Mouse (Mus musculus) frontal cortex, postnatal 10 days (tissue): ENCODE data around the gene Trmt61a.
"Not testable (repeated sequence)": the region's sequence is repeated elsewhere in the genome, so short reads cannot be mapped to it uniquely, and the experiment has no call there.

Source experiments
- DNase-seq, 2 experiments: peaks; one replicate each; pipeline ENCODE4 v3.0.0; 2022; ENCODE audit warnings: low spot score in 2 of 2, mixed read lengths in 1 of 2

The Trmt61a gene

DNA sequence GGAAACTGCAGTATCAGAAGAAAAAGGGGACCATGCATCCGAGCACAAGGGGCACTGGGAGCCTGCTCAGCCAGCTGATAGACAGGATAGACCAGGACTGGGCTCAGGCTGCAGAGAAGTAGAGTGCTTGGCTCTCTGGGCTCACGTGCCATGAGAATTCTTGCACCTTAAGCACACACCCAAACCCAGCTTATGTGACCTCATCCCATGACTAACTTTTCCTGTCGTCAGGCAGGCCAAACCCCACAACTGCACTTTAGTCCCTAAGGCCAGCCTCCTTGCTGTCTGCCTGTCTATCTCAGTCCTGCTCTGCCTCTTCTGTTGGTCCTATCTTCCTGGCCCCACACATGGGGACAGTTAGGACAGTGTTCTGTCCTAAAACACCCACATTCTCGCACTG is 19.8 kb downstream of the Trmt61a start:
- no peak for DNase-seq

DNA sequence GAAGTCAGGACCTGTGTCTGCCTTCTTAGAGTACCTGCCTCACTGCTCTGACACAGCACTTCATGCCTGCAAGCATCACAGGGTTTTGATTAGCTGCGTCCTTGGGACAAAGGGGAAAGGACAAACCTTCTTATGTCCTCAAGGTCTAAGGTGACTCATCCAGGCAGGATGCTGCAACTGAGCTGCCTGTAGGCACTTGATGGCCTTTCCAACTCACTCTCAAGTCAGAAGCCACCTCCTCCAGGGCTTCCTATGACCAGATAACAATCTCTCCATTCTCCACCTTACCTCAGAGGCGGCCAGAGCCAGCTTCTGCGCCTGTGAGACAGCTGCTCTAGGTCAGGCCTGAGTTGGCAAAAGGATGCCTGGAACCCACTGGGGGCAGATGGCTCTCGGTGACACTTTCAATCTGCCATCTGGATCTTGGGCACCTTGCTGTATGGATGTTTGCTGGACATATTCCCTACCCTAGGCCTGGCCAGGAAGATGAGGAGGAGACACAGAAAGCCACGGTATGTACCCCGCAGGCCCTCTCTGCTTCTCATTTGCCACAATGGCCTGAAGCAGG is 20.5 kb downstream of the Trmt61a start:
- DNase-seq: no peak

DNA sequence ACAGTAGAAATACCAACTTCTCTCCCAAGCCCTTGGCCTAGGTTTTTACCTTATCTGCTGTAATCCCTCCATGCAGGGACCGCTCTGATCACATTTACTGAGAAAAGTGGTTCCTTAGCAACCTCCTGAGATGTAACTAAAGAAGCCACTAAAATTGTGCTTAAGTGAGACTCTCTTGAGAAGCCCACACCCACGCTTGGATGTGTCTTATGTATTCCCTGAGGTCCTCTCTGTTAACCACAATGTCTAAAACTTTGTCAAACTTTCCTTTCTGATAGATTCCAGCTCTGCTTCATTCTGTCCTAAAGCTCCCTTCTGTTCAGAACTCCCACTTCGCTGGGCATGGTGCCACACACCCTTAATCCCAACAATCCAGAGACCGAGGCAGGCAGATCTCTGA is 21.6 kb downstream of the Trmt61a start:
- DNase-seq: no peak

DNA sequence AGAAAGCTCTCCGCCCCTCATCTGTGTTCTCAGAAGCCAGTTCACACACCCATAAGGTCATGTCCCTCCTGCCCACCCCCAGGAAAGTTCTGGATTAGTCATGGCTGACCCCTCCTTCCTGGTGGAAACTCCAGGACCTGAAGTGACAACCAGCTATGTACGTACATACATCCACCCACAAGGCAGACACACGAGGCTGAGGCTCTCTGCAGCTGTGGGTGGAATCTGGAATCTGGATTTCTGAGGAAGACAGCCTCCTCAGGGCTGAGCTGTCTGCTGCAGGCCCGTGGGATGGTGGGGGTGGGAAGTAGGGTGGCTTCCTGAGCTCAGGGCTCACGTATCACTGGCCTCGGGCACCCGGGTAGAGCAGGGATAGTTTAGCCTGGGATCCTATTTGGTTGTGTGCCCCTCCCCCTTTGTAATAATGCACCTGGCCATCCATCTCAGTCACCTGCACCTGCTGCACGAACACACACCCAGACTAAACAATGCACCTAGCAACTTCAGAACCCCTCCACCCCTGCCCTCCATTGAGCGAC is 23.1 kb downstream of the Trmt61a start:
- peak in 1 of 2 experiments; percentile 17 for DNase-seq

DNA sequence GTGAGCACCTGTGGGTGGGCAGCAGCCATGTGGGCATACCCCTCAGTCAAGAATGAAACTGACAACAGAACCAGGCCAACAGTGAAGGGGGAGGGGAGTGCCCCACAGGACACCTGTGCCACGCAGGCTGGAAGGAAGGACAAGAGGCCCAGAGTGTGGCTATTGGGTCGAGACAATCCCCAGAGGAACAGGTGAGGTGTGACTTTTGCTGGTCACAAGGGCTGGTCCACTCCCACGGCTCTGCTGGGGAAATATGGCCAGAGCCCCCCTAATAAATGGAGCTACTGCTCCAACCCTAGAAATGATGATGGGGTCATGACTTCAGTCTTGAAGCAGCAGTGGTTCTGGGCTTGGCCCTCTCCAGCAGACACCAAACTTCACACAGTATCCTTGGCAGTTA is 25.4 kb downstream of the Trmt61a start:
- no peak for DNase-seq

DNA sequence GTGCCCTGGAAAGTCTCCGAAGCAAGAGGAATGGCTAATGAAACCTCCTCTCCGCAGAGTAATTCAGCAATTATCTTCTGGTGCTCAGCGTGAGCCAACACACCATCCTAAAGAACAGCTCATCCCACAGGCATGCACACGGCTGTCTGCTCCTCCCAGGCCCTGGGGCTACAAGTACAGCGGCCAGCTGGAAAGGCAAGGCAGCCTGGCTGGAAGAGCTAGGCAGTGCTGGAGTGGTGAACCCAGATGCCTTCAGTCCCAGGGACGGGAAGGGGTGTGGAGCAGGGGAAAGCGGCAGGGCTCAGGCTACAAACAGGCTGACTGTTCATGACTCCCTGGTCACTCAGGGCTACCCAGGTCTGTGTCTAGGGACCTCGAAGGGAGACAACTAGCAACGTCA is 26.7 kb downstream of the Trmt61a start:
- DNase-seq: no peak

DNA sequence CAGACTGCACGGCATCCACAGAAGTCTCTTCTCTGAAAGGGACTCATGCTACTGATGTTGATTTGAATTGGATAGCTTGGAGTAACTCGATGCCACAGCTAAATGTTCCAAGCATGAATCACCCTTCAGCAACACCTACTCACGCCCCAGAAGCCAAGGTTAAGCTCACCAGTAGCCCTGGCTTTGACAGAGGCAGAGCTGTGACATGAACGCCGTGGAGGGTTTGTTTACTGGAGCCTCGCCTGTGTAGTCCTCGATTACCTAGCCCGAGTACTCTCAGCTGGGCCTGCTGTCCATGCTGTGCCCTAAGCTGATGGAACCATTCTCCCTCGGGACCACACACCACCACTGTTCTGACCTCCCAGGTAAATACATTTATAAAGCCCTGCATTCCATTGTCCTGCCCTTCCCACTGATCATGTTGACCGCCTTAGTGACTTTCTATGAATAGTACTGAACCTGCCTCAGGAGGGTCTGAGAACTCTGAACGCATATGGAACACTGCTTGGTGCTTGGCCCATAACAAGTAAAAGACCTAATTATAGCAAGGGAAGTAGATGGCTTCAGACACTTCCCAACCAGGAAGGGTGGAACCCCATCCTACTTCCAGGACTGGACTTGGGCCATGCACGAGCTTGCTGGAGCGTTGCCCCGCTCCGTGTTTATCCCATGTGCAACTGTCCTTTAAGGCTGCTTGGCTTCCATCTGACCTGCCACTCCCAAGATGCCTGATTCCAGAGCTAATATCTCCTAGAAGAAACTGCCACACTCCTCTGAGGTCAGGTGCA is 27.5 kb downstream of the Trmt61a start:
- DNase-seq: no peak

DNA sequence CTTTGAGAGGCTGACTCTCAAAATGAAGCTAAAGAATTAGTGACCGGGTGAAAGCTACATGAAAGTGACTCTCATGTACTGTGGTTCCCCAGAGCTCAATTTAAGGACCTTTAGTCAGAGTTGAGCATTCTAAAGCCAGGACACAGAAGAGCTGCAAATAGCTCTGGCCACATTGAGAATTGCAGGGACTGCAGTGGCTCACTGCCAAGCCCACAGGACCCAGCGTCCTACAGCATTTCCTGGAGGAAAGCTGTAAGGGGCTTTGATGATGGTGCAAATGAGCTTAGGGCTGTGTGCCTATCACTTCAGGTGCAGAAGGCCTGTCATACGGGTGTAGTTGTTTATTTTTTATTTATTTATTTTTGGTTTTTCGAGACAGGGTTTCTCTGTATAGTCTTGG is 30.3 kb downstream of the Trmt61a start:
- DNase-seq: no peak

DNA sequence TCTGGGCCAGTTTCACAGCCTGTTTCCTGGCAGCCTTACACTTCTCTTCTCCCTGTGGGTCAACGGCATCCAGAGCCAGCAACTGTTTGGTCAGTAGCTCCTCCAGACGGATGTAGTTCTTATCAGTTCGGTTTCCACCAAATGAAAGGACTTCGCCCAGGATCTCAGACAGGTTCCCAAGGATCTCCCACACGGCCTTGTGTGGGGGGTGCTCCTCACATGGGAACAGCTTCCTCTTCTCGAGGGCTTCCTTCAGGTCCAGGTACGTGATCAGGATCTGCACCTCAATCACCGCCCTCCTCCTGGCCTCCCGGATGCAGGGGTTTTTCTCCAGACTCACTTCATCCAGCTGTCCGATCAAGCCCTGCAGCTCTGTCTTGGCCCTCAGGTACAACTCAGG is 32.2 kb downstream of the Trmt61a start:
- DNase-seq: no peak

DNA sequence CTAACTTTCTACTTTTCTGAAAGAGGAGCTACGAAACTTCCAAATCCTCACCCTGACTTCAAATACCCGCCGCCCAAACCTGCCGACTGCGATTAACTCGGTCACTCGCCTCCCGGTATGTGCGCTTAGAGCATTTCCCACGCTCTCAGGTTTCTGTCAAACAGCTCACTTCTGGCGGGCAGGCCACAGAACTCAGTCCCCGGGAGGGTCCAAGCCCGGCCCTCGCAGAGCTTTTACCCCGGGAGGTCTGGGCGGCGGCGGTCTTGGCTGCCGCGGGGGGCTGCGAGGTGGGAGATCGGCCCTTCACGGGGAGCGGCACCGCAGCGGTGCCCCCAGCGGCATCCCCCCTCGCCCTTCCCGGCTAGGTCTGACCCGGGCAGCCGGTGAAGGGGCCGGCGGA is 34.6 kb downstream of the Trmt61a start:
- no peak for DNase-seq

DNA sequence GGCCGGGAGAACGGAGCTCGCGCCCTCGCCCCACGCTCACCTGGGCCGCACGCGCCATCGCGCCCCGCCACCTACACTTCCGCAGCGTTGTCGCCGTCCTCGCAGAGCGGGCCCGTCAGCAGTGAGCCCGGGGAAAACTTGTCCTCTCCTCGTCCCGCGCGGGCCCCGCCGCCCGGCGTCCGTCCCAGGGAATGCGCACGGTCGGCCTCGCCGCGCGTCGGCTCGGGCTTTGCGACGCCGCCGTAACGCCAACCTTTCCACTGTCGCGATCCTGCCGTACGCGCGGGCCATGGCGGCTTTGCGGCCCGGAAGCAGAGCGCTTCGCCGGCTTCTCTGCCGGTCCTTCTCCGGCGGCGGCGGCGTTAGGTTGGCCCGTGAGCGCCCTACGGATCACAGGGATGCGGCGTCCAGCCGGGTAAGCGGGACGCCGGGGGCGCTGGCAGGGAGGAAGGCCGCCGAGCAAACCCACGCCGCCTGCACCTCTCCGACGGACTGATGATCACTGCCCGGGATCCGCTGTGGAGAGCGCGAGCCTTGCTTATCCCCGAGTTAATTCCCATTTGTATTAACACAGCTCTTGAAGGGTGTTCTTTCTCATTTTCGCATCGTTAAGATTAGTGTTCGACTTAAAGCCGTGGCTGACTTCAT is 35.2 kb downstream of the Trmt61a start, which contains the start of the genes Bag5 and Apopt1:
TSS of gene Bag5 (minus strand) at position 254 of the 648 bp plus-strand sequence.
TSS of gene Apopt1 (plus strand) at position 258 of the 648 bp plus-strand sequence.
- DNase-seq: peak; percentile 78 to 89

DNA sequence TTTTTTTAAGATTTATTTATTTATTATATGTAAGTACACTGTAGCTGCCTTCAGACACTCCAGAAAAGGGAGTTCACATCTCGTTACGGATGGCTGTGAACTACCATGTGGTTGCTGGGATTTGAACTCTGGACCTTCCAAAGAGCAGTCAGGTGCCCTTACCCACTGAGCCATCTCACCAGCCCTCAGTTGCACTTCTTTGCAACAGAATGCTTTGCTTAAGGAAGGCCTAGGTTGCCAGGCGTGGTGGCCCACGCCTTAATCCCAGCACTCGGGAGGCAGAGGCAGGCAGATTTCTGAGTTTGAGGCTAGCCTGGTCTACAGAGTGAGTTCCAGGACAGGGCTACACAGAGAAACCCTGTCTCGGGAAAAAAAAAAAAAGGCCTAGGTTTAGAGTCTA is 36.0 kb downstream of the Trmt61a start:
- DNase-seq: not testable (repeated sequence)

DNA sequence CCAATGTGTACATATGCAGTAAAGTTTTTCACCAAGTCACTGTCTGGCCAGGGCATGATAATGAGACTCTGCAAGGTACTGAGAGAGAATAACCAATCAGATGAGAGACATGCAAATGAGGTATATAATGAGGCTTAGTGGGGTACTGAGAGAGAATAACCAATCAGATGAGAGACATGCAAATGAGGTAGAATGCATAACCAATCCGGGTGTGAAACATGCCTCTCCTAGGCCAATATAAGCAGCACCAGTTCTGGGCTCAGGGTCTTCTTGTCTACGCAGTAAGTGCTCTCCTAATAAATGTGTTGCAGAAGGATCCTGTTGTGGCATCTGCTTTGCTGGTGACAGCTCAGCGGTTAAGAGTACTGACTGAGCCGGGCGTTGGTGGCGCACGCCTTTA is 38.6 kb downstream of the Trmt61a start:
- DNase-seq: no peak

DNA sequence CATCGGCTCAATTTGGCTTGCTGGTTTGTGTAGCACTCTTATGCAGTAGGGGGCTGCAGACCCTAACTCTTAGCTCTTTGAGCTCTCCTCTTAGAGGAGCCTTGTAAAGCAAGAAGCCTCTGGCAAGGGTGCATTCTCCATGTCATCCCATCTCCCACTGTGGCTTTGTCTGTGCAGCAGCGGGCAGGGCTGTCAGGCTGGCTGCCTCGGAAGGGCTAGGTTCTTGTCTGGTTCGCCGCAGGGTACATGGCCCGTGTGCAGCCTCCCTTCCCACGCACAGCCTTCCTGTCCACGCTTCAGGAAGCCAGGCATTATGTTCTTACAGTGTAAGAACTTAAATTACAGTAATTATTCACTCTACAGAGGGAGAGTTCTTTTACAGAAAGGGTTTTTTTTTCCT is 40.8 kb downstream of the Trmt61a start:
- DNase-seq: no peak

DNA sequence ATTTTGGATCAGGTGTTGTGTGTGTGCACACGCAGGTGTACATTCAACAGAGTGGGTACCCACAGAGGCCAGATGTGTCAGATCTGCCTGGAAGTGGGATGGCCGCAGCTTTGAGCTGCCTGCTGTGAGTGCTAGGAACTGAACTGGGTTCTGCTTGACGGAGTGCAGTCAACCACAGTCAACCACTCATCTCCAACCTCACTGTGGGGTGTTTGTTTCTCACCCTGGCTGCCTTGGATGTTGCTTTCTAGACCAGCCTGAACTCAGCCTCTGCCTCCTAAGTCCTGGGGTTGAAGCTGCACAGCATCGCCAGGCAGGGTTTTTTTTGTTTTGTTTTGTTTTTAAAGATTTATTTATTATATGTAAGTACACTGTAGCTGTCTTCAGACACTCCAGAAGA is 42.3 kb downstream of the Trmt61a start:
- no peak for DNase-seq

DNA sequence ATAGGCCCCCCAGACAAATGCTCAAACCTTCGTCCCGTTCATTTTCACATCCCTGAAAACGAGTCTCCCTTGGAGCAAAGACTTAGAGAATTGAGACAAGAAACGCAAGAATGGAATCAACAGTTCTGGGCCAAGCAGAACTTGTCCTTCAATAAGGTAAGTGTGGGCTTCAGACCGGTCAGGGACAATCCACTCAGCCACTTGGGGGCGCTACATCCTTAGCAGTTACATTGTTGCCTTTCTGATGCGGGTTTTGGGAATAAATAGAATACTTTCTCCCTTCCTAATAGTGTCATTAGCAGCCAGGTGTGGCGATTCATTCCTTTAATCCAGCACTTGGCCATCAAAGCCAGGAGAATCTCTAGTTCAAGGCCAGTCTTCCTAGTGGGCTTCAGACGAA is 44.7 kb downstream of the Trmt61a start:
- DNase-seq: no peak

DNA sequence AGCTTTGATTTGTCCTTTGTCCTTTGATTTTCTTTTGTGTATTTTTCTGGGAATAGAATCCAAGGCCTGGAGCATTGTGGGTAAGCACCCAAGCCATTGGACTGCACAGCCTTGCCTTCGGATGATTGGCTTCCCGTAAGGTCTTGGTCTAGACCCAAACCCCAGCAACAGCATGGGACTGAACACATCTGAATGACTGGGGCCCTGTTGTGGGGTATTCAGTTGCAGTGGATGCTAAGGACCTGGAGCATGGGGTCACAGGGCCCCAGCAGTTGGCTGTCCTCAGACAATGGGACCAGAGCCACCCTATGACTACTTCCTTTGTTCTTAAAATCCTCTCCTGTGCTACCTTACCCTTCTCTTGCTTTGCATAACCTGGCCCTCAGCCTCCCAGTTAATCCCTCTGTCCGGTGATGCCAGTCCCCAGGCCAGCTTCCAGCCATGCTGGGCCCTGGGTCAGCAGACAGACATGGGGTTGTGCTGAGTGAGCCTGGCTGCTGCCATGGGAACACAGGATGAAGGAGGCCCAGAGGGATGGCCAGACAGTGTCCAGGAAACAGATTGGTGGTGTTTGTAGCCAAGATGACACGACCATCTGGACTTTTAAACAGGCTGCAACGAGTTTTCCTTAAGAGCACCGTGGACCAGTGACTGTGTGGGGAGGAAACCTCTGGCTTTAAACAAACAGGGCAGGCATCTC is 46.9 kb downstream of the Trmt61a start:
- no peak for DNase-seq

DNA sequence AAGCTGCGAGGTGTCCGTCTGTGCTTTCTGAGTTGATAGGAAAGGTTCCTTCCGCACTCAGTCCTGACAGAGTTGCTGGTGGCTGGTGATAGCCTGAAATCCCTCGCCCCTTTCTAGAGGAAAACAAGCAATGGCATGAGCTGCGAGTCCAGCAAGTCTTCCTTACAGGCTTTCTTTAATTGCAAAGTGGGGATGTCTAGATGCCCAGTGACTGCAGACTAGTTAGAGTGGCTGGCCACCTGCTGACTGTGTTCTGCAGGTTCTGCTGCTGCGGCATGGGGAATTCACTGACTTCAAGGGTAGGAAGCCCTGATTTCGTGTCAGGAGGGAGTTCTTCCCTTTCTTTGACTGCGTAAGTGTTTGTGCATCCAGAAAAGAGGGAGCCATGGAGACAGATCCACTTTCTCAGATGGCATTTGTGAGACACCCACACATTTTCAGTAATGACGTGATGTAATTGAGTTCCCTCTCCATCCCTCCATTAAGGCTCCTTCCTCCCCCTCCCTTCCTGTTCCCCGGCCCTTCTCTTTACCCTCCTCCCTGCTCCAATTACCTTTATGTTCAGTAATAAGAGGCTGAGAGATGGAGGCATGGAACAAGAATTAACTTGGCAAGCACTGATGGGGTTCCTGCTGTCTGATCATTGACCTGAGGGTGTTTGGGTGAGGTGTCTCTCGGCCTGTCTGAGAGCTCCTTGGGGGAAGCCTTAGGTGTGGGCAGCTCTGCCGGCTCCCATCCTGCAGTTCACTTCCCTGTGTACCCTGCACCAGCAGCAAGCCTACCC is 47.6 kb downstream of the Trmt61a start:
- DNase-seq: peak in 1 of 2 experiments; percentile 63

DNA sequence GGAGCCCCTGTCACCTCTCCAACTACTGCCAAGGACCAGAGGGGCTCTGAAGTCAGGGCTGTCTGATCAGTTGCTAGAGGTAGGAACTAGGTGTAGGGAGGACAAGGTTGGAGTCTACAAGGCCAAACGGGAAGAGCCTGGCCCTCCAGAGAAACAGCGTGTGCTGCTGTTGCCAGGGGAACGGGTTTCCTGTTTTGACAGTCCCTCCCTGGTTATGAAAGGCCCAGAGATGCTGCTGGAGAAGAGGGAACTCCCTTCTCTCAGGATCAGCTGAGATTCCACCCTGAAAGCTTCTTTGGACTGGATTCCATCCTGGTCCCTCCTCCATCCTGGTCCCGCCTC is 48.2 kb downstream of the Trmt61a start:
- no peak for DNase-seq

DNA sequence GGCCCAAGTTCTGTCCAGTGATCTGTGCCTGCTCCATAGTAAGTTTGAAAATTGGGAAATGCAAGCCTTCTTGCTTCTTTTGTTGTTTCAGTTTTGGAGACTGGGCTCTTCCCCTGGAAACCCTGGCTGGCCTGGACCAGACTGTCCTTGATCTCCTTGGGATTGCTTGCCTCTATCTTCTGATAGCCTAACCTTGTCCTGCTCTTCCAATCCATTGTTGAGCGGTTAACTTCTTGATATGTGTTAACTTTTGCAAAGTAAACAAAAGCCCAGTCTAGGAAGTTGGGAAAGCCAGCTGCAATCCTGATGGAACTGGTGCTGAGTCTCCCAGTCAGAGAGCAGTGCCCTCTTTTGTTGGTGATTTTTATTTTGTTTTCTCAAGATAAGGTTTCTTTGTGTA is 50.1 kb downstream of the Trmt61a start:
- DNase-seq: no peak
